15 mouse cellular contexts compared by ENCODE assay signal in genomic region chr15:25756072-25756471, GRCm38 (mm10).
DNase-seq lines count a peak whose midpoint lies in the region; ATAC-seq and TF ChIP-seq lines count a peak whose summit lies in the region.
"Had no signal": no experiment of that assay in that cellular context is flagged by ENCODE, and none has a peak within 500 bp of the region (broad histone marks: within the 10 kb centered on the region; RNA-seq: fewer than 3 reads in every experiment).

No protein-coding gene starts in this region.

- H3K4me2 ChIP-seq in hindbrain, embryonic 11.5 days (replicated peaks; ENCODE audit: low read depth, low read length): peak overlapping the region; percentile 34; the same call in 1 of the 2 replicates
- peak overlapping the region; percentile 56 for H3K4me2 ChIP-seq in midbrain, embryonic 11.5 days
- H3K4me2 ChIP-seq in liver, embryonic 11.5 days: no peak overlapping the region

- H3K27me3 ChIP-seq in hindbrain, embryonic 11.5 days (ENCODE audit: control insufficient read depth, insufficient read depth, low read length): no peaks in the 10 kb centered on the region
- H3K27me3 ChIP-seq in midbrain, embryonic 11.5 days (ENCODE audit: control insufficient read depth, insufficient read depth, low read length): no peaks in the 10 kb centered on the region
- no peaks in the 10 kb centered on the region for H3K27me3 ChIP-seq in liver, embryonic 11.5 days (replicated peaks; ENCODE audit: control insufficient read depth, insufficient read depth, low read length)
- H3K27me3 ChIP-seq: Patski had no signal

- peak overlapping the region; percentile 65 for H3K27ac ChIP-seq in layer of hippocampus, adult 2 months
- H3K27ac ChIP-seq in hindbrain, embryonic 11.5 days (ENCODE audit: low read depth, low read length): 0 out of 2 replicates have a peak overlapping the region, but pooled peaks have one; percentile 33
- H3K27ac ChIP-seq in midbrain, embryonic 11.5 days (ENCODE audit: low read depth, low read length): peak overlapping the region; percentile 98; the same call in 1 of the 2 replicates
- H3K27ac ChIP-seq in liver, embryonic 11.5 days (ENCODE audit: low read depth, low read length): no peak overlapping the region
- H3K27ac ChIP-seq: heart, embryonic 10.5 days; limb, embryonic 10.5 days had no signal

- H3K4me1 ChIP-seq in hindbrain, embryonic 11.5 days (replicated peaks; ENCODE audit: control insufficient read depth, insufficient read depth, low read length): no peaks in the 10 kb centered on the region; the same call in none of the 2 replicates
- peaks cover 57% of the 10 kb centered on the region for H3K4me1 ChIP-seq in midbrain, embryonic 11.5 days (ENCODE audit: control insufficient read depth, insufficient read depth, low read length)
- H3K4me1 ChIP-seq in liver, embryonic 11.5 days (replicated peaks; ENCODE audit: control insufficient read depth, insufficient read depth, low read length): no peaks in the 10 kb centered on the region

- H3K36me3 ChIP-seq in hindbrain, embryonic 11.5 days (ENCODE audit: control insufficient read depth, insufficient read depth, low read length): no peaks in the 10 kb centered on the region
- no peaks in the 10 kb centered on the region for H3K36me3 ChIP-seq in midbrain, embryonic 11.5 days (ENCODE audit: control insufficient read depth, insufficient read depth, low read length)
- peaks cover 2% of the 10 kb centered on the region; the same call in 1 of the 2 replicates for H3K36me3 ChIP-seq in liver, embryonic 11.5 days (ENCODE audit: control insufficient read depth, insufficient read depth, low read length)

- no peaks in the 10 kb centered on the region for H3K9me3 ChIP-seq in hindbrain, embryonic 11.5 days (ENCODE audit: control insufficient read depth, low read length)
- H3K9me3 ChIP-seq in midbrain, embryonic 11.5 days (ENCODE audit: control insufficient read depth, low read length): no peaks in the 10 kb centered on the region
- no peaks in the 10 kb centered on the region for H3K9me3 ChIP-seq in liver, embryonic 11.5 days (ENCODE audit: control insufficient read depth, low read length)
- H3K9me3 ChIP-seq: heart, embryonic 10.5 days; limb, embryonic 10.5 days had no signal

- peak overlapping the region; percentile 31; the same call in 1 of the 2 replicates for H3K4me3 ChIP-seq in layer of hippocampus, adult 2 months
- H3K4me3 ChIP-seq in hindbrain, embryonic 11.5 days (ENCODE audit: low read depth, low read length): 0 out of 2 replicates have a peak overlapping the region, but pooled peaks have one; percentile 4
- peak overlapping the region; percentile 51 for H3K4me3 ChIP-seq in midbrain, embryonic 11.5 days (ENCODE audit: low read depth, low read length)
- H3K4me3 ChIP-seq in liver, embryonic 11.5 days (ENCODE audit: low read depth, low read length): no peak overlapping the region
- H3K4me3 ChIP-seq: erythroblast, embryonic 14.5 days; heart, embryonic 10.5 days; limb, embryonic 10.5 days had no signal

- 52% methylated on average over 3 of the region's 3 CpGs for WGBS in hindbrain, embryonic 11.5 days
- WGBS in midbrain, embryonic 11.5 days: 39% methylated on average over 3 of the region's 3 CpGs
- 31% methylated on average over 3 of the region's 3 CpGs for WGBS in liver, embryonic 11.5 days

- DNase-seq in layer of hippocampus, adult 2 months (ENCODE audit: low spot score in 2 of 2): no peak
- DNase-seq in layer of hippocampus, postnatal 14 days (ENCODE audit: low spot score in 2 of 2): no peak
- no peak for DNase-seq in hindbrain, embryonic 11.5 days (ENCODE audit: low spot score)
- no peak for DNase-seq in midbrain, embryonic 11.5 days (ENCODE audit: low spot score, missing footprints)
- DNase-seq in yolk sac, embryonic 10.5 days (ENCODE audit: low spot score): peak; percentile 48
- no peak for DNase-seq in left cerebral cortex, postnatal 10 days (ENCODE audit: extremely low spot score in 1 of 2, low spot score in 2 of 2)
- DNase-seq in c-Kit-positive CD71-positive TER-119-positive erythroid progenitor cells, embryonic 14.5 days (ENCODE audit: low spot score): no peak
- no peak for DNase-seq in liver, embryonic 11.5 days (ENCODE audit: low spot score)
- DNase-seq: adrenal gland, adult 8-10 months; heart, postnatal 4 days; lung, adult 2 months had no signal

- TF ChIP-seq CTCF in layer of hippocampus, adult 2 months (conservative IDR thresholded peaks at IDR 0.05): no peak

- intact Hi-C loops in left cerebral cortex, postnatal 10 days (cut with DNase I): no loop called here

- ATAC-seq in hindbrain, embryonic 11.5 days (ENCODE audit: low FRiP score): no peak
- ATAC-seq in midbrain, embryonic 11.5 days (ENCODE audit: low FRiP score): no peak
- ATAC-seq in liver, embryonic 11.5 days (replicated peaks; ENCODE audit: low FRiP score): no peak; the same call in 1 of the 2 replicates
- ATAC-seq: Patski had no signal

- H3K9ac ChIP-seq in hindbrain, embryonic 11.5 days (ENCODE audit: low read depth, low read length): peak overlapping the region; percentile 1; the same call in 1 of the 2 replicates
- H3K9ac ChIP-seq in midbrain, embryonic 11.5 days (ENCODE audit: low read length): peak overlapping the region; percentile 84
- no peak overlapping the region for H3K9ac ChIP-seq in liver, embryonic 11.5 days (ENCODE audit: low read depth, low read length)
